Mouse (Mus musculus) bone marrow macrophage, adult 2 months (primary cell): Measurements from ENCODE around the gene Cby3.

ENCODE experiments used
- CTCF ChIP-seq: IDR thresholded peaks from 2 replicates; pipeline ENCODE4 v1.5.1; 2012; ENCODE audit warnings: low read depth, mild to moderate bottlenecking, low read length, moderate library complexity
- POLR2A ChIP-seq: IDR thresholded peaks from 2 replicates; pipeline ENCODE4 v1.6.1; 2012; ENCODE audit warnings: mild to moderate bottlenecking, low read depth, low read length, borderline replicate concordance

DNA sequence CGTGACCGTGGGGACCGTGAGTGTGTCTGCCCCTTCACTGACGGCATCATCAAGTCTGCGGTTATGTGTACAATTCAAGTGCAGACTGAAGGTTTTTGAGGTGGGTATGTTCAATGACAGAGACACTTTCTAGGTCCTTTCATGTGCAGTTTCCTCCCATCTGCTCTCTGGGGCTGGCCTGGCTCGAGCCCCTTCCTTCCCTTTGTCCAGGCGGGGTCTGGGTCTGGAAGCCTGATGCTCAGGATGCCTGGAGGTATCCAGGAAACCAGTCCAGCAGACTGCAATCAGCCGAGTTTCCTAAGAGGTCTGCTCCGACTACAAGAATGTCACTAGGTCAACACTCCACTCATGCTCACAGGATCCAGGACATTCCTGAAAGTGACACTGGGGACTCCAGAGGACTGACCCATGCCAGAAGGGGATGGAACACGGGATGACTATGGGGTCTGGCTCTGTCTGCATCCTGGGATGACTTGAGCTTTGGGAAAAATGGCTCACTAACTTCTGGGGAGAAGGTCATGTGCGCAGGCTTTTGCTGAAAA lies 42.6 kb downstream of the Cby3 start:
- TF ChIP-seq POLR2A (no peak), CTCF (no peak)
